Mouse (Mus musculus): ENCODE results near the gene Lsr. TPM values are rescaled to one million over a fixed set of nuclear protein-coding genes. Genes with fewer than 3 reads are reported as not detected.
A peak's percentile ranks its signal among the peaks of the same experiment; 100 is the strongest.
"Not testable (repeated sequence)": the region's sequence is repeated elsewhere in the genome, so short reads cannot be mapped to it uniquely, and the experiment has no call there.

The Lsr gene
- total RNA-seq, 4 experiments from 2014 or later: 5.1 to 9.0 (median 6.0) TPM

DNA sequence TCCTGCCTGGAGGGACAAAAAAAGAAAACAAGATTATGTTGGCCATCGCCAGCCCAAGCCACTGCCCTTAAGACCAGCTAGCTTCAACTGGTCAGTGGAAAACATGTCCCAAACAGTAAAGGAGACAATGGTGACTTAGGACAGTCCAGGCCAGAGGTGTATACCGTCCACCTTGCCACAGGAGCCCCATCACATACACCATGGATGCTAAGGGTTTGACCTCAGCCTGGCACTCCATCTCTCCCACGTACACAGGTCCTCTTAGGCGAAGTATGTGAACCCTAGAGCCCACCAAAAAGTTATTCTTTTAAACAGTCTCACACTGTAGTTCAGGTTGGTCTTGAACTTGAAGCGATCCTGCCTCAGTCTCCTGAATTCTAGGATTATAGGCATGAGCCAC lies 10.4 kb downstream of the Lsr start:
- no peak for DNase-seq (ENCODE audit: low spot score in 2 of 2)

DNA sequence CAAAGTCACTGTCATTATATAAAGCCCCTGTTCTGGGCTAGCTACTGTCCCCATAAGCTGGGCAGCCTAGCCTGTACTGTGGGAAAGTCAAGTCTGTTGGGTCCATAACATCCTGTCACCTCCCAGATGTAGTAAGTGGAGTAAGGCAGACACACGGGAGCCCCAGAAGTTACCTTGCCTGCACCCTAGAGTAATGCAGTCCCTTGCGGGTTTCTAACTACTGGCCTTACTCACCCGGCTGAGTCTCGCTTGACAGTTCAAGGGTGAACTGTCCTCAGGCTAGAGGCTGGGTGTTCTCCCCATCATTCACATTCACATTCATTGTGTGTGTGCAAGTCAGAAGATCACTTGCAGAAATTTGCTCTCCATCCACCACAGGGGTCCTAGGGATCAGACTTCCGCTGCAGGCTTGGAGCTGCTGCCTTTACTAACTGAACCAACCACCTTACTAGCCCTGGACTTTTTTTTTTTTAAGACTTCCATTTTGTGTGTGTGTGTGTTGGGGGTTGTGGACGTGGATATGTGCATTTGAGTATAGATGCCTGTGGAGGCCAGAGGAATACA lies 13.4 kb downstream of the Lsr start:
- no peak for DNase-seq (ENCODE audit: low spot score in 2 of 2)

DNA sequence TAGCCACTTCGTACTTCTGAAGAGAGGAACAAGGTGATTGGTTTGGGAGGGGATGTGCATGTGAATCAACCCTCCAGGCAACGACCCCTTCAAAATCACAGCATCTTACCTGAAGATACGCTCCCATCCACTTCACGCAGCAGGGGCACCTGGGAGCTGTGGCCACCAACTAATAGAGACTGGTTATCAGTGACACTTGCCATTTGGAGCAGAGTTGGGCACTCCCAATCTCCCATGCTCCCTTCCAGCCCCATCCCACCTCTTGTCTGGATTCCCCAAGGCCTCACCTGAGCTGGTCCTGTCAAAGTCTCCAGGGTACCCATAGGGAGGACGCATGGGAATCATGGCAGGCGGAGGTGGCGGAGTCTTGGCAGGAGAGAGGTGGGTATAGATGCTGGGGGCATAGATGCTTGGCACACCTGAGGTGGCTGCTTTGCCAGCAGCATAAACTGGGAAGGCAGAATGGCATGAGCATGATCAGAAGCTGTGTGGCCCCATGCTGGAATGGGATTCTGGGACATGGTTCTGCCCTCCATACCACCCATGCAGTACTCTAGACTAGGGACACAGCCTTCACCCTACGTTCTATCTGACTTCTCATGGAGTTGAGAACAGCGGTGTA lies 14.3 kb downstream of the Lsr start:
- no peak for DNase-seq (ENCODE audit: low spot score in 2 of 2)

DNA sequence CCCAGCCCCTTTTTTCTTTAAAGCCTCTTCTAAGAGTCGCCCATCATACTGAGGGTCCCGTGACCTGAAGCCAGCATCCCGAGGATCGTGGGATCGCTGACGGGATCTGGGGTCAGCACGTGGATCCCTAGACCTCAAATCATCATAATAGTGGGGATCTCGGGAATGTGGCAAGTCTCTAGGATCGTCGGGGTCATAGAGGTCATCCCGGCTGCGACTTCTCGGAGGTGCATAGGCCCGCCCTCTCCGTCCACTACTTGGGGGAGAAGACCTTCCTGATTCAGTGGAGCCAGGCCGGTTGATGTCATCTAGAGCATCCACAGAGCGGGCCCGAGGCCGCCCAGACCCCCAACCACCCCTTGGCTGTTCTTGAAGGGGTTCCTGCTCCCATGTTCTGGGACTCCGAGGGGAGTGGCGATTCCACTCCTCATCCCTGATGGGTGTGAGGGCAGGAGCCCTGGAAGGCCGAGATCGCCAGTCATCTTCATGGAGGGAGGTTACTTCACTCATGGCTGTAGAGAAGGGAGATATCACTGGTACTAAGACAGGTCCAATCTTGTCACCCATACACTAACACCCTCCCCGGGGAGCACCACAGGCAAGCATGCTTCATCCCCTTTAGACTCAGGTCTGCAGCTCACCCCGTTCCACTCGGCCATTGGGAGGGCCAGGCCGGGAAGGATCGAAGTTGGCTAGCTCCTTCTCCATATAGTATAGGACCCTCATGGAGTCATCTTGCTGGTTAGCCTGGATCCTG lies 15.0 kb downstream of the Lsr start:
- DNase-seq (ENCODE audit: low spot score in 2 of 2): no peak

DNA sequence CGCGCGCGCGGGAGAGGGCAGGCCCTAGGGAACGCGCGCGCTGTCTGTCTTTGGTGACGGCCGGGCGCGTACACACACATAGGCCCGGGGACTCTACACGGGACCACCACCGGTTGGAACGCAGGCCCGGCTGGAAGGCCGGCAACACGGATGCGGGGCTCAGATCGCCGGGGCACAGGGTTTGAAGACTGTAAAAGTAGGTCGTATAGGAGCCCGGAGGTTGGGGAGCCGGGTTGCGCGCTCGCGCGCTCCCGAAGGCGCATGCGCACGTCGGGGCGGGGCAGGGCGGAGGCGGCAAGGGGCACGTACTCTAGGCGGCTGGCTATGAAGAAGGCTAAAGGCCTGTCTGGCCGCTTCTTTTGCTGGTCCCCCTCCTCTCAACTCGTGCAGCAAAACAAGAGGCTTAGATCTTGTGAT lies 15.9 kb downstream of the Lsr start:
- peak; percentile 85 to 92 for DNase-seq (ENCODE audit: low spot score in 2 of 2)

DNA sequence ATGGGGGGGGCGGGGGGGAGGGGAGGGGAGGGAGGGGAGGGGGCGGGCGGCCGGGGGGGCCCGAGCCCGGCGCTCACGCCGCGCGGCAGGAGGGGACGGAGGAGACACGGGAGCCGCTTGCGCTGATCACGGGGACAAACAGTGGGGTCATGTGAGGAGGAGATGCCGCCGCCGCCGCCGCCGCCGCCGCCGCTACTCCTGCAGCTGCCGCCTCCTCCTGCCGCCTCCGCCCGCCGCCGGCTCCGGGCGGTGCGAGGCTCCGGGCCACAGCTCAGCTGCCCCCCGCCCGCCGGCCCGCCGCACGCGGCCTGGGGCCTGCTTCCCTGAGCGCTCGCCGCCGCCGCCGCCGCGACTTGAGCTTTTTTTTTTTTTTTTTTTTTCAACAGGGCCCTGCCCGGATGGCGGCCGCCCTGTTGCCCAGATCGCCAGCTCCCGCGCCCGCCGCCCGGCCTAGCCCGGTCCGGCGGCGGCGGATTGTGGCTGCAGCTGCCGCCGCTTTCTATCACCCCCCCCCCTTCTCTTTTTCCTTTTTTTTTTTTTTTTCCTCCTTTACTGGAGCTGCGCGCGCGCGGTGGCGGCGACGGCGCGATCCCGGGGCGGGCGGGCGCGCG lies 16.4 kb downstream of the Lsr start, which contains the start of gene Usf2:
TSS of gene Usf2 (minus strand) at position 48 of the 611 bp plus-strand sequence.
- peak in 1 of 2 experiments; percentile 76 for DNase-seq (ENCODE audit: low spot score in 2 of 2)

DNA sequence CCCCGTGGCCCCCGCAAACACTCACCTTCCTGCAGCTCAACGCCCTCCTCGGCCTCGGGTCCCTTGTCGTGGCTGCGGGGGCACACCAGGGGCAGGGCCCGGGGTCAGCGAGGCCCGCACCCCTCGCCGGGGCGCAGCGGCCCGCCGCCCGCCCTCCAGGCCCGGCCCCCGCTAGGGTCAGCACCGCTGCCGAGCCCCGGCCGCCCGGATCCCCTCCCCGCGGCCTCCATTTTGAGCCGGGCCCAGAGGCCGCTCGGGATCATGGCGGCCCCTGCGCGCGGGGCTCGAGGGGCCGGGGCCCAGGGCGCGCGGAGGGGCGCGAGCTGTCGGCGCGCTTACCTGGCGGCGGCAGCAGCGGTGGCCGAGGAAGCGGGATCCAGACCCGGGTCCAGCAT lies 16.9 kb downstream of the Lsr start:
- no peak for DNase-seq (ENCODE audit: low spot score in 2 of 2)

DNA sequence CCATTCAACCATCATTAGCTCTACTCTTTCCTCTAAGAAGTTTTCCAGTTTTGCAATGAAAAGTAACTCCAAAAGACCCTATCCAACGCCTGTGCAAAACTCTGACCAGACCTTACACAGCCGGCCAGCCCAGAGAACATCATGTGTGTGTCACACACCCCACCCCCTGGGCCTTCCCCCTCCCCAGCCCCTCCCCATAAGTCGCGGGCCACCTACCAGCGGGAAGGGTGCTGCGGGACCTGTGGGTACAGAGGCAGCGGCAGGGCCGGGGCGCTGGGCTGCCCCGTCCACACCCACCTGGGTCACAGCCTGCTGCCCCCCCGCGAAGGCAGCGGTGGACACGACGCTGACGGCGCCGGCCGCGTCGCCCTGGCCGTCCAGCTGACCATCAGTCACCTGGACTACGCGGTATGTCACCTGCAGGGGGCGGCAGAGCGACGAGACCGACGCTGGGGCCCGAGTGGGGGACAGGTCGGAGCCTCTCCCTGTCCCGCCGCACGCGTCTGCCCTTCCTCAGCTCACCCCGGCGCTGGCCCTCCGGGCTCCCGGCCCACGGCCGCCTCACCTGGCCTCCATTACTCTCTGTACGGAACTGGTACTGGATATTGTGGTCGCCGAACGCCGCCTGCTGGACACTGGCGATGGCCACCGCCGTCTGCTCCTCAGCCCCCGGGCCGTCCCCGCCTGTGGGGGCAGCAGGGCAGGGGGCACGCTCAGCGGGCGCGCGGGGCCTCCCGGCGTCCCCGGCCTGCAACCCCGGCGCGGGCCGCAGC lies 17.5 kb downstream of the Lsr start:
- peak; percentile 67 to 72 for DNase-seq (ENCODE audit: low spot score in 2 of 2)

DNA sequence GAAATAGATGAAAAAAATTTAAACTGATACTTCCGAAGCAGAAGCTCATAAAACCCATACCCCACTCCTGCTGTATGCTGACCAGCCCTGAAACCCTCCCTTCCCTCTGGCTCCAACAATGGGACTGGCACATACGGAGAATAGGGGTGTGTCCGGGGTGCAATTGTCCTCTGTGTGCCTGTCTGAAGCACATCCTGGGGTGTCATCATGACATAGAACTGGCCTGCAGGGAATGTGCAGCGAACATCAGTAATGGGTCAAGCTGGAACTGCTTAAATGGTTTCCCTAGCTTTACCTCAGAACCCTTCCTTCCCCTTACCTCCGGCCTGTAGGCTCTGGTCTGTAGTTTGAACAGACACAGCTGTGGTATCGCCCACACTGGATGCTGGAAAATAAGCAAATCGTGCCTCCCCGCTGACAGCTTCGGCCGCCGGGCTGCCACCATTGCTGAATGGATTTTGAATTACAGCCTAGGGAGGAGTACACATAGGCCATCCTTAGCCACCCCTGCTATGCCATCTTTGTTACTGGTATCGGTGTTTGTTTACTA lies 18.2 kb downstream of the Lsr start:
- no peak for DNase-seq (ENCODE audit: low spot score in 2 of 2)

DNA sequence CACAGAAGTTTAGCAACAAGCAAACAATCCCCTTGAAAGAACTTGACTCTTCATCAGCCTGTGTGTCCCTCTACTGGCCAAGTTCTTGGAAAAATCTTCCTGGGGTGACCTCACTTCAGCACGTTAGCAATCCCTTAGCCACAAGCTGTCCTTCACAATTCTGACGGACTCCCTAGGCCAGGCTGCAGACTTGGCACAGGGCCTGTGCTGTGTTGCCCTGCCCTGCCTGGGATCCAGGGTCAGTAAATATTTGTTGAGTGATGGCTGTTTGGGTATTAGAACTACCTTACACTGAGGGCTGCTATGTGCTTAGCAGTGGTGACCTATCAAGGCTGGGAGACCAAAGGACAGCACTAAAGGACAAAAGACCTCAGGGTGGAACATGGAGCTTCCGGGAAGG lies 19.2 kb downstream of the Lsr start:
- no peak for DNase-seq (ENCODE audit: low spot score in 2 of 2)

DNA sequence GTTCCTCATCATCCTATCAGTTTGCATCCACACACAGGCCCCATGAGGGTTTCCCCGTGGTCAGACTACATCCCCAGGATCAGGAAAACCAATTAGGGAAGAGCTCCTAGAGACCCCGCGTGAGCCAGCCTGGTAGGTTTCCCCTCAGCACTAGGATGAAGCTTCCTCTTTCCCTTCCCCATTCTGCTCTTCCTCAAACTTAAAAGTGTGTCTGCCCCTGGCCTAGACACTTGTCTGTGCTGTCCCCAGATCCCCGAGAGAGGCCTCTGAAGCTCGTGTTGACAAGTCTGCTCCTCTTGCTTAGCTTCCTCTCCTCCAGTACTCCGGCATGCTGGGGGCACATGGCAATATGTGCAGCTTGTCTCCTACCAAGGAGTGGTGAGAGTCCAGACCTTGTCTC lies 19.8 kb downstream of the Lsr start:
- no peak for DNase-seq (ENCODE audit: low spot score in 2 of 2)

DNA sequence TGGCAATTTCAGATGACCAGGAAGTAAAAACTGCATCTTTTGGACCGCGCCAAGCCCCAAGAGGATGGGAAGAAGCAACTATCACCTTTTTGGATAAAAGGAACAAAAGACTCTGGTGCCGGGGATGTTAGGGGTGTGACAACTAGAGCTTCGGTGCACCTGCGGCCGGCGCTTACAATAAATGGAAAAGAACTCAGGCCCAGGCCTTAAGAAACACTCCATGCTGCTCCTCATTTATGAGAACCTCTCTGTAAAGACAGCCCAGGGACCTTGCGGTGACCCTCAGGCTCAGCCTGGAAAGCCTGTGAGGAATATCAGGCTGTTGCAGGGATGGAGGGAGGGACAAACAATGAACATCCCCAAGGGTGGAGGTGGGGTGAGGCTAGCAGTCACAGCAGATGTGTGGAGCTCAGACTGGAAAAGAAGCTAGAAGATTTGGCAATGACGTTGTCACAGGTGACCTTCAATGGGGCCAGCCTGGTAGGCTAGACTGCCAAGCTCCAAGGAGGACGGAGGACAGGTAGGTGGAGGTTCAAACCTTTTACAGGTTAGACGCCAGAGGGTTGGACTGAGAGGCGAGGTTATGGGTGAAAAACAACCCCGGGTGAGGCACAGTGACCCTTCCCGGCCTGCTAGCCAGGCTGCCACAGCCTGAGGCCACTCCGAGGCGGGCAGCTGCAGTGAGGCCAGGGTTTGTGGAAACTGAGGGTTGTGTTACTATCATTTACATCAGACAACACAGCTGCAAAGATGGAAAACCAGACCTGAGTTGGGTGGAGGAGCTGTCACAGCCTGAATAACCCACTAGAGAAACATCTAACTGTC lies 20.6 kb downstream of the Lsr start:
- no peak for DNase-seq (ENCODE audit: low spot score in 2 of 2)

DNA sequence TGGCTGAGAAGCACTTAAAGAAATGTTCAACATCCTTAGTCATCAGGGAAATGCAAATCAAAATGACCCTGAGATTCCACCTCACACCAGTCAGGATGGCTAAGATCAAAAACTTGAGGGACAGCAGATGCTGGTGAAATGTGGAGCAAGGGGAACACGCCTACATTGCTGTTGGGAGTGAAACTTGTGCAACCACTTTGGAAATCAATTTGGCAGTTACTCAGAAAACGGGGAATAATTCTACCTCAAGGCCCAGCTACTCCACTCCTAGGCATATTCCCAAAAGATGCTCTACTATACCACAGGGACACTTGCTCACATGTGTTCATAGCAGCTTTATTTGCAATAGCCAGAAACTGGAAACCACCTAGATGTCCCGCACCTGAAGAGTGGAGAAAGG lies 23.4 kb downstream of the Lsr start:
- not testable (repeated sequence) for DNase-seq (ENCODE audit: low spot score in 2 of 2)

DNA sequence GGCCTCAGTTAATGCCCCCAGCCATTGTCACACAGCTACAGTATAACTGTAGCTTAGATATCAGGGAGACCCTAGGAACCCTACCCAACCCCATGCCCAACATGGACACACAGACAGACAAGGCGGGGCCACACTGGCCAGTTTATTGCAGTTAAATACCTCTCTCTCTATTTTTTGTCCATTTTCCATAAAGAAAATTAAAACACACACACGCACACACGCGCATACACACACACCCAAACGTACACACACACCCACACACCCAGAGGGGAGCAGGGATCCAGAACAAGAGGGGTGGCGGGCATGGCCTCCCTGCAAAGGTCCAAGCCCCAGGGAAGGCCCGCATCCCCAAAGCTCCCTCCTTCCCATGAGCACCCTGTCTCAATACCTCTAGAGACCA lies 27.4 kb downstream of the Lsr start:
- DNase-seq (ENCODE audit: low spot score in 2 of 2): no peak

DNA sequence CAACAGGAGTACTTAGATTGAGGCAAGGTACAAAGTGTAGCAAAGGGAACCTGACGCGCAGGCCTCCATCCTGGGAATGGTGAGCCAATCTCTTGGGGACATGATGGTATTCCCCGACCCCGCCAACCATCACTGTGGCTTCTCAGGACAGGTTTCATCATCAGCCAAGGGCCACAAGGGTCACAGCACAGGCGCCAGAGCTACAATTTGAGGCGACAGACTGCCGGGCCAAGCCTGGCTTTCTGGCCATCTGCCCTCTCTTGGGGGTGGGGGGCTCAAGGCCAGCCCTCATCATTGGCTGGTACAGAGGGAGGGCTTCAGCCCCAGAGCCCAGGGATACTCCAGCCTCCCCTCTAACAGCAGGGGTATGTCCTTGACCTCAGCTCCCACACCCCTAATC lies 27.8 kb downstream of the Lsr start:
- not testable (repeated sequence) for DNase-seq (ENCODE audit: low spot score in 2 of 2)

DNA sequence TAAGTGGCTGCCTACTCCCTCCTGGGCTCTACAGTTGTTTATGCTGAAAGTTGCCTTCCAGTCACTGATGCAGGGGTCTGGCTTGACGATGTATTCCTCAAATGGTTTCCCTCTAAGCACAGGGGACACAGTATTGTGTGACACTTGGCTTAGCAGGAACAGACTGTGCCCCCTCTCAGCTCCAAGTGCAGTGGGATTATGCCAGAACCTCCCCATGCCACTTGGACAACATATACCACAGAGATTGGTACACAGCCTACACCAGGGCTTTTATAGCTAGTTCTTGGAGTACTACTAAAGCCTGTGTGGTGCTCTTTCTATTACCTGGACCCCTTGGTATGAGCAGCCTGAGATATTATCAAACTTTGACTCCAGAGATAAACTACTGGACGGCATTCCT lies 28.6 kb downstream of the Lsr start:
- DNase-seq (ENCODE audit: low spot score in 2 of 2): not testable (repeated sequence)

DNA sequence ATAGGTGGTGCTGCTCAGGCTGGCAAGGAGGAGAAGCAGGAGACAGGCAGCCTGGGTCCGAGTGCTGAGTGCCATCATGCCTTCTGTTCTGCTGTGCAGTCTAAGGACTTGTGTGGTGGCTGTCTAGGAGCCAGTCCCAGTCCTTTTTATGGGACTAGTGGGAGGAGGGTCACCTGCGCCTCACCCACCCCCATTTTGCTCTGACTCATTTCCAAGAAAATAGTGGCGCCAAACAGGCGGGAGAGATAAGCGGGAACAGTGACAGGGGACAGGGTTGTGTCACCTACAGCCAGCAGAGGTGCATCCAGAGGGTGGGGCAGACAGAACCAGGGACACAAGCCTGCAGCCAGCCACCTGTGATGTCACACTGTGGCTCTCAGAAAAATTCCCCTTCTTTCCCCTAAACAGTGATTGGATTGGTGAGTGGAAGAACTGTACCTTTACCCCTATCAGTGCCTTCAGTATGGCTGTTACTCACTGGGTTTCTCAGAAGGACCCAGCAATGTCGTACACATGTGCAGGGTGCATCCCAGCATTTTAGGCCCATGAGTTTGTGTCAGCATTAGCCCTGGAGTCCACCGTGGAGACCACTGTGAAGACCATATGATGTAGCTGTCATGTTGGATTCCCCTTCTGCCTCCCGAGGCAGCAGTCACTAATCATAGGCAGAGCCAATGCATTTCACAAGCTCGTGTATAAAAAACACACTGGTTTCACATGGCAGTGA lies 29.2 kb downstream of the Lsr start, which contains the start of gene Hamp:
TSS of gene Hamp (minus strand) at position 124 of the 727 bp plus-strand sequence.
- DNase-seq (ENCODE audit: low spot score in 2 of 2): no peak

DNA sequence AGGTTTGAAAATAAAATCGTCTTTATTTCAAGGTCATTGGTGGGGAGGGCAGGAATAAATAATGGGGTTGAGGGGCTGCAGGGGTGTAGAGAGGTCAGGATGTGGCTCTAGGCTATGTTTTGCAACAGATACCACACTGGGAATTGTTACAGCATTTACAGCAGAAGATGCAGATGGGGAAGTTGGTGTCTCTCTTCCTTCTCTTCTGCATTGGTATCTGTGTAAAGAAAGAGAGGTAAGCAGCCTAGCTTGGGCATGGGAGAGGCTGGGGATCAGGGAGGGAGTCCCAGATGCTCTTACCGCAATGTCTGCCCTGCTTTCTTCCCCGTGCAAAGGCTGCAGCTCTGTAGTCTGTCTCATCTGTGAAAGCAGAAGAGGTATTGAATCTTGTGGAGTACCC lies 30.9 kb downstream of the Lsr start:
- DNase-seq (ENCODE audit: low spot score in 2 of 2): not testable (repeated sequence)

DNA sequence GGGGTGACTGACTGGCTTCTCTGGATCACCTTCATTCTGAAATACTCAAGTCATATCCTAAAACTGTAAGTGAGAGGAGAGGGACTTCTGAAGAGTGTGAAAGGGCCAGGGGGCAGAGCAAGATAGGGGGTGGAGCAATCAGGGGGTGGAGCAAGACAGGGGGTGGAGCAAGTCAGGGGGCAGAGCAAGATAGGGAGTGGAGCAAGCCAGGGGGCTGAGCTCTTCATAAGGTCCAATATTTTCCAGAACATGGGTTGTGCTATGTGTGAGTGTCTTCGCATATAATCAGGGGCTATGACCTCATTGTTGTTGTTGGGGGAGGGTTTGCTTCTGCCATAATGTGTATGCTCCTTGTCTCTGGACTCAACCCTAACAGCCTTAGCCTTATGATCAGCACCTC lies 33.2 kb downstream of the Lsr start:
- DNase-seq (ENCODE audit: low spot score in 2 of 2): not testable (repeated sequence)

Data from layer of hippocampus, adult 8-10 months (tissue).